Mouse (Mus musculus) E14TG2a.4 (cell line): Measurements from ENCODE around the gene Sfxn5.

Experiments used
- CTCF ChIP-seq: conservative IDR thresholded peaks from 2 replicates; pipeline ENCODE4 v1.5.1; 2014; ENCODE audit warnings: low read length
- POU5F1 ChIP-seq: IDR thresholded peaks from 2 replicates; pipeline ENCODE4 v1.6.1; 2014; ENCODE audit warnings: low read length, borderline replicate concordance

DNA sequence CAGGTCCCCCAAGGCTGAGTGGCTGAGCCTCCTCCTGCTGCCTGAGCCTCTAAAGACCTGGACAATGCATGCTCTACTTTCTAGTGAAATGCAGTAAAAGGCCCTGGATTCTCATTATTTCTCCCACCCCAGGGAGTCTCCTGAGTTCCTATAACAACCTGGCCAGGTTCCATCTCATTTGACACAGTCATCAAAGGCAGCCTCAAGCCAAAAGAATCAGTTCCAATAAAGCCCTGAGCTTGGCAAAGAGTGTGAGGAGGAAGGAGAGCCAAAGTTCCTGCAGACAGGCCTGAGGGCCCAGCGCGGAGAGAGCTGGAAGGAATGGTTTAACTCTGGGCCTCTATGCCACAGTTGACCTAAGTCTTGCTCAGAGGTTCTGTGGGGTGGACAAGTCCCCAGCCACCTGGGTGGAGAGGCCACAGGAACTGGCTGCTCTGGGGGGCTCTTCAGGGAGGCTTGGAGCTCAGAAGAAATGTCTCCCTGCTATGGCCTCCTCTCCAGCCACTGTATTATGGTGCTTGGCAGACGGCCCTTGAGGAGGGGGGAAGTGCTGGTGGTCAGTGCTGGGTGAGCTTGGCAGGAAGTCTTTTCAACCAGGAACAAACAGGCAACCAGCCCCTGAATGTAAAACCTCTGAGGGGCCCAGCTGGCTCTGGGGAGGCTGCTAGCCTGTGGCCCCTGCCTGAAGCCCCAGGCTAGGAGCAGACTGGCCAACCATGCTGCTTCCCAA is 30.7 kb downstream of the Sfxn5 start:
- TF ChIP-seq CTCF = no peak
- TF ChIP-seq POU5F1 = no peak
